8 mouse cellular contexts compared by ENCODE assay signal in the genomic region with DNA sequence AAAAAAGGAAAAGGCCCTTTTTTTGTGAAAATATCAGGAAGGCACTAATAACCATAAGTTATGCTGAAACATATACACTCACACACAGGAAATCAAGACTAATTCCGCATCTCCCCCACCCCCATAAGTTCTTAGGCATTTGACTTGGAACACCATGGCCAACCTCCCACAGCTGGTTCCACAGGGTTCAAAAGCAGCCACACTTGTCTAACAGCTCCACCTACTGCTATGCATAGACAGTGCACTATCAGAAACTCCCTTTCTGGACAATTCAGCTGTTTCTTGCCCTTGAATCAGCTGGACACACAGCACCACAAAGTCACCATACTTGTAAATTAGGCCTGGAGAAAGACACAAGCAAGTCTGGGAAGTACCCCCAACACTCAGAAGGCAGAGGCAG. TPM values are rescaled to one million over a fixed set of nuclear protein-coding genes. Genes with fewer than 3 reads are reported as not detected.
DNase-seq lines count a peak whose midpoint lies in the region; ATAC-seq lines count a peak whose summit lies in the region.

No protein-coding gene starts in this region.

- no peak overlapping the region for H3K27ac ChIP-seq in midbrain, embryonic 14.5 days (replicated peaks; ENCODE audit: low read depth, low read length)
- H3K27ac ChIP-seq in midbrain, embryonic 13.5 days = no peak overlapping the region
- H3K27ac ChIP-seq in stomach, embryonic 15.5 days = no peak overlapping the region

- H3K27me3 ChIP-seq in midbrain, embryonic 14.5 days (ENCODE audit: control insufficient read depth, insufficient read depth, low read length) = no peaks in the 10 kb centered on the region
- no peaks in the 10 kb centered on the region for H3K27me3 ChIP-seq in midbrain, embryonic 13.5 days
- H3K27me3 ChIP-seq in stomach, embryonic 15.5 days (replicated peaks) = no peaks in the 10 kb centered on the region

- no peaks in the 10 kb centered on the region for H3K9me3 ChIP-seq in midbrain, embryonic 14.5 days (ENCODE audit: control insufficient read depth, low read length)
- H3K9me3 ChIP-seq in midbrain, embryonic 13.5 days = no peaks in the 10 kb centered on the region
- no peaks in the 10 kb centered on the region for H3K9me3 ChIP-seq in stomach, embryonic 15.5 days

- H3K9ac ChIP-seq in midbrain, embryonic 14.5 days (replicated peaks; ENCODE audit: low read length) = no peak overlapping the region
- H3K9ac ChIP-seq in midbrain, embryonic 13.5 days (replicated peaks) = no peak overlapping the region
- no peak overlapping the region for H3K9ac ChIP-seq in stomach, embryonic 15.5 days

- no peak overlapping the region for H3K4me3 ChIP-seq in midbrain, embryonic 14.5 days (replicated peaks; ENCODE audit: low read depth, low read length)
- H3K4me3 ChIP-seq in midbrain, embryonic 13.5 days (replicated peaks) = no peak overlapping the region
- no peak overlapping the region for H3K4me3 ChIP-seq in stomach, embryonic 15.5 days (replicated peaks)

- WGBS in midbrain, embryonic 14.5 days = 88% methylated on average over 1 of the region's 1 CpGs
- 93% methylated on average over 1 of the region's 1 CpGs for WGBS in midbrain, embryonic 13.5 days
- 50% methylated on average over 1 of the region's 1 CpGs for WGBS in stomach, embryonic 15.5 days

- no peak for ATAC-seq in CD4-positive, CD25-positive, alpha-beta regulatory T cell, adult 4 months
- no peak for ATAC-seq in midbrain, embryonic 14.5 days (ENCODE audit: low FRiP score, low TSS enrichment)
- ATAC-seq in midbrain, embryonic 13.5 days = no peak
- 0 out of 2 replicates have a peak, but pooled peaks have one; percentile 47 for ATAC-seq in stomach, embryonic 15.5 days (ENCODE audit: insufficient read depth, low FRiP score, low read depth)

- peak; percentile 14 for DNase-seq in CD4-positive, CD25-positive, alpha-beta regulatory T cell, adult 2 months (ENCODE audit: low read depth, low spot score)
- peak; percentile 18 for DNase-seq in midbrain, embryonic 14.5 days
- DNase-seq in forelimb bud, embryonic 11.5 days (ENCODE audit: low read depth, low spot score) = peak; percentile 28
- no peak for DNase-seq in layer of hippocampus, postnatal 25 days (ENCODE audit: extremely low spot score in 1 of 2, low spot score in 1 of 2)
- no peak for DNase-seq in cerebellum, postnatal 4 days (ENCODE audit: low spot score in 2 of 2)

- H3K36me3 ChIP-seq in midbrain, embryonic 14.5 days (ENCODE audit: control insufficient read depth, insufficient read depth, low read length) = peaks cover 95% of the 10 kb centered on the region
- peaks cover 95% of the 10 kb centered on the region for H3K36me3 ChIP-seq in midbrain, embryonic 13.5 days
- H3K36me3 ChIP-seq in stomach, embryonic 15.5 days = peaks cover 31% of the 10 kb centered on the region

- no peaks in the 10 kb centered on the region for H3K4me1 ChIP-seq in midbrain, embryonic 14.5 days (ENCODE audit: control insufficient read depth, insufficient read depth, low read length)
- no peaks in the 10 kb centered on the region for H3K4me1 ChIP-seq in midbrain, embryonic 13.5 days (replicated peaks)
- H3K4me1 ChIP-seq in stomach, embryonic 15.5 days = no peaks in the 10 kb centered on the region

- no peak overlapping the region for H3K4me2 ChIP-seq in midbrain, embryonic 14.5 days (ENCODE audit: low read length)
- no peak overlapping the region for H3K4me2 ChIP-seq in midbrain, embryonic 13.5 days (replicated peaks)
- no peak overlapping the region for H3K4me2 ChIP-seq in stomach, embryonic 15.5 days

RNA-seq across cellular contexts. Expression of a gene that starts 33.6 kb away (rescaled TPM):
- 10 to 100 TPM; 19.0 to 20.6 TPM for polyA plus RNA-seq in CD4-positive, CD25-positive, alpha-beta regulatory T cell, adult 4 months (2017; shearing (Covaris generic))
- polyA plus RNA-seq in midbrain, embryonic 14.5 days (2014; fragmentation: Nextera tagmentation; extraction: Ambion mirVana) = 11.9 and 13.3 TPM in 2 replicates
- polyA plus RNA-seq in midbrain, embryonic 13.5 days (2015; fragmentation: Nextera tagmentation; extraction: Ambion mirVana) = 8.1 and 9.4 TPM in 2 replicates
- 8.8 and 9.6 TPM in 2 replicates for polyA plus RNA-seq in stomach, embryonic 15.5 days (2015; fragmentation: Nextera tagmentation; extraction: Ambion mirVana)
- 10 to 100 TPM; 60.5 to 66.0 TPM for total RNA-seq in layer of hippocampus, postnatal 25 days (2021)

Comparison
In these comparisons a context has a peak if more than half of its experiments do, and no peak if none do; other contexts are left out.
1. DNase-seq: peak in CD4-positive, CD25-positive, alpha-beta regulatory T cell, adult 2 months (single experiment), midbrain, embryonic 14.5 days (single experiment) and forelimb bud, embryonic 11.5 days (single experiment); none in layer of hippocampus, postnatal 25 days (0 of 2) and cerebellum, postnatal 4 days (0 of 2).